Mouse (Mus musculus): ENCODE data around the gene Kcne1. TPM values are rescaled to one million over a fixed set of nuclear protein-coding genes. Genes with fewer than 3 reads are reported as not detected.

Gene Kcne1
- not detected in 2 replicates for polyA plus RNA-seq (2016; fragmentation: Nextera tagmentation; extraction: Ambion mirVana)

GRCm38 (mm10) chr16:92359229-92359628 lies at the start of gene Kcne1:
Gene Kcne1 (minus strand): TSS chr16:92359468.
- H3K27ac ChIP-seq (replicated peaks), result no peak within 1 kb of the TSS
- ATAC-seq (ENCODE audit: low FRiP score, low read depth), result no peak

GRCm38 (mm10) chr16:92407883-92408282 lies 48.6 kb upstream of the Kcne1 start:
- H3K9me3 ChIP-seq, result no peaks in the 10 kb centered on the region
- H3K4me3 ChIP-seq, result no peak overlapping the region
- 90% methylated on average over 2 of the region's 2 CpGs for WGBS
- no peak overlapping the region for H3K4me2 ChIP-seq (replicated peaks)
- no peaks in the 10 kb centered on the region for H3K36me3 ChIP-seq
- H3K27me3 ChIP-seq, result no peaks in the 10 kb centered on the region
- no peak for ATAC-seq (ENCODE audit: low FRiP score, low read depth)
- peaks cover 18% of the 10 kb centered on the region for H3K4me1 ChIP-seq
- no peak overlapping the region for H3K27ac ChIP-seq (replicated peaks)
- H3K9ac ChIP-seq (replicated peaks), result no peak overlapping the region

More at GRCm38 (mm10) chr16:92359229-92359628, at the start of gene Kcne1:
- H3K27me3 ChIP-seq, result peaks cover 17% of the 10 kb centered on the region
- no peaks in the 10 kb centered on the region for H3K36me3 ChIP-seq
- H3K4me1 ChIP-seq, result peaks cover 15% of the 10 kb centered on the region
- no peak within 1 kb of the TSS for H3K4me2 ChIP-seq (replicated peaks)
- H3K4me3 ChIP-seq, result no peak within 1 kb of the TSS
- 60% methylated on average over 9 of the region's 9 CpGs for WGBS
- no peaks in the 10 kb centered on the region for H3K9me3 ChIP-seq
- no peak within 1 kb of the TSS for H3K9ac ChIP-seq (replicated peaks)

- peaks cover 11% of the 10 kb centered on the region for H3K27me3 ChIP-seq
- H3K9ac ChIP-seq (replicated peaks), result no peak overlapping the region
- no peak overlapping the region for H3K27ac ChIP-seq (replicated peaks)
- no peak overlapping the region for H3K4me3 ChIP-seq
- no peak overlapping the region for H3K4me2 ChIP-seq (replicated peaks)
- ATAC-seq (ENCODE audit: low FRiP score, low read depth), result no peak
- H3K9me3 ChIP-seq, result no peaks in the 10 kb centered on the region
- no peaks in the 10 kb centered on the region for H3K36me3 ChIP-seq
- WGBS, result 99% methylated on average over 2 of the region's 2 CpGs
- peaks cover 28% of the 10 kb centered on the region for H3K4me1 ChIP-seq
These were observed 44.9 kb upstream of the Kcne1 start for GRCm38 (mm10) chr16:92404141-92404540.

- no peak overlapping the region for H3K9ac ChIP-seq (replicated peaks)
- H3K4me1 ChIP-seq, result peaks cover 39% of the 10 kb centered on the region
- WGBS, result 82% methylated on average over 10 of the region's 10 CpGs
- no peak for ATAC-seq (ENCODE audit: low FRiP score, low read depth)
- H3K27me3 ChIP-seq, result peaks cover 11% of the 10 kb centered on the region
- no peaks in the 10 kb centered on the region for H3K9me3 ChIP-seq
- H3K36me3 ChIP-seq, result no peaks in the 10 kb centered on the region
- H3K4me3 ChIP-seq, result no peak overlapping the region
- H3K4me2 ChIP-seq (replicated peaks), result no peak overlapping the region
- H3K27ac ChIP-seq (replicated peaks), result no peak overlapping the region
These were observed 43.8 kb upstream of the Kcne1 start for GRCm38 (mm10) chr16:92403069-92403468.

- Histone ChIP-seq H3K9me3 (no peaks in the 10 kb centered on the region), H3K4me3 (no peak overlapping the region), H3K4me2 (replicated peaks) (no peak overlapping the region), H3K27me3 (peaks cover 13% of the 10 kb centered on the region), H3K4me1 (peaks cover 39% of the 10 kb centered on the region), H3K9ac (replicated peaks) (no peak overlapping the region), H3K36me3 (no peaks in the 10 kb centered on the region), H3K27ac (replicated peaks) (no peak overlapping the region)
- no peak for ATAC-seq (ENCODE audit: low FRiP score, low read depth)
- WGBS, result 40% methylated on average over 8 of the region's 8 CpGs
These were observed 42.9 kb upstream of the Kcne1 start for GRCm38 (mm10) chr16:92402216-92402615.

- ATAC-seq (ENCODE audit: low FRiP score, low read depth), result no peak
- Histone ChIP-seq H3K36me3 (peaks cover 8% of the 10 kb centered on the region; the same call in 1 of the 2 replicates), H3K4me3 (no peak overlapping the region), H3K27ac (replicated peaks) (0 out of 2 replicates have a peak overlapping the region, but pooled peaks have one; percentile 12), H3K27me3 (peaks cover 19% of the 10 kb centered on the region), H3K9me3 (no peaks in the 10 kb centered on the region), H3K4me1 (peaks cover 39% of the 10 kb centered on the region), H3K9ac (replicated peaks) (no peak overlapping the region), H3K4me2 (replicated peaks) (no peak overlapping the region)
- 53% methylated on average over 10 of the region's 10 CpGs for WGBS
These were observed 41.9 kb upstream of the Kcne1 start for GRCm38 (mm10) chr16:92401206-92401605.

GRCm38 (mm10) chr16:92399490-92400458 lies 40.5 kb upstream of the Kcne1 start:
- WGBS, result under 1% methylated on average over 37 of the region's 37 CpGs
- peak; percentile 90 for ATAC-seq (ENCODE audit: low FRiP score, low read depth)
- peak overlapping the region; percentile 47 for H3K9ac ChIP-seq (replicated peaks)
- H3K4me1 ChIP-seq, result peaks cover 39% of the 10 kb centered on the region
- peak overlapping the region; percentile 67 for H3K27ac ChIP-seq (replicated peaks)
- H3K36me3 ChIP-seq, result peaks cover 21% of the 10 kb centered on the region; the same call in 1 of the 2 replicates
- H3K27me3 ChIP-seq, result peaks cover 19% of the 10 kb centered on the region
- peak overlapping the region; percentile 37 for H3K4me3 ChIP-seq
- H3K4me2 ChIP-seq (replicated peaks), result peak overlapping the region; percentile 65
- no peaks in the 10 kb centered on the region for H3K9me3 ChIP-seq

DNA sequence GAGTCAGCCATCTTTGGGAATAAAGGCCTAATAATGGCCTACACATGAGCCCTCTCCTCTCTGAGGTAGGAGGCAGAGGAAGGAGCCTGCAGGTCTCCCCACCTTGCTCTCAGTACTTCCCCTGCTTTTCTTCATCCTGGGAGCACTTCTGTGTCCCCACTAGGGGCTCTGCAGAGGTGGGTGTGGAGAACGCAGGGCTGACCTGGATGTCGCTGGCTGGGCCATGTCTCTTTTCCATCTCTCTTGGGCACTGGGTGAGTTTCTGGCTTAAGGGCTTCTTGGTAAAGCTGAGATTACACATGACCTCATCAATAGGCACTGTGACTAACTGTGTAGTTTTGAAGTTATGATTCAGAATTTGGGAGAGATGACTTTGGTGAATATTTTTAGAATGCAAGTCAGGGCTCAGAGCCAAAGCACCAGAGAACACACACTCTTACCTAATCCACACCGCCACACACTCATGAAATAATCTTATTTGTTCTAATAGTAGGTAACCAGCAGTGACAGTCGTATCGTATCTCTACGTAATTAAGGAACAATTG lies 39.4 kb upstream of the Kcne1 start:
- no peak overlapping the region for H3K4me3 ChIP-seq
- H3K36me3 ChIP-seq, result peaks cover 26% of the 10 kb centered on the region
- H3K4me2 ChIP-seq (replicated peaks), result peak overlapping the region; percentile 65
- no peak overlapping the region; the same call in 1 of the 2 replicates for H3K9ac ChIP-seq (replicated peaks)
- no peak overlapping the region for H3K27ac ChIP-seq (replicated peaks)
- peaks cover 39% of the 10 kb centered on the region for H3K4me1 ChIP-seq
- WGBS, result 53% methylated on average over 6 of the region's 6 CpGs
- peaks cover 19% of the 10 kb centered on the region for H3K27me3 ChIP-seq
- no peak for ATAC-seq (ENCODE audit: low FRiP score, low read depth)
- H3K9me3 ChIP-seq, result no peaks in the 10 kb centered on the region

GRCm38 (mm10) chr16:92397745-92398573 lies 38.7 kb upstream of the Kcne1 start:
- H3K4me2 ChIP-seq (replicated peaks), result no peak overlapping the region
- no peak overlapping the region for H3K9ac ChIP-seq (replicated peaks)
- WGBS, result 51% methylated on average over 10 of the region's 10 CpGs
- no peak overlapping the region for H3K4me3 ChIP-seq
- H3K4me1 ChIP-seq, result peaks cover 39% of the 10 kb centered on the region
- H3K27ac ChIP-seq (replicated peaks), result no peak overlapping the region
- H3K9me3 ChIP-seq, result no peaks in the 10 kb centered on the region
- ATAC-seq (ENCODE audit: low FRiP score, low read depth), result no peak
- peaks cover 33% of the 10 kb centered on the region for H3K36me3 ChIP-seq
- peaks cover 19% of the 10 kb centered on the region for H3K27me3 ChIP-seq

- no peak for ATAC-seq (ENCODE audit: low FRiP score, low read depth)
- peaks cover 48% of the 10 kb centered on the region for H3K36me3 ChIP-seq
- no peaks in the 10 kb centered on the region for H3K9me3 ChIP-seq
- WGBS, result 96% methylated on average over 3 of the region's 3 CpGs
- no peak overlapping the region for H3K4me3 ChIP-seq
- peaks cover 7% of the 10 kb centered on the region; the same call in 1 of the 2 replicates for H3K4me1 ChIP-seq
- H3K4me2 ChIP-seq (replicated peaks), result no peak overlapping the region
- no peak overlapping the region for H3K27ac ChIP-seq (replicated peaks)
- H3K9ac ChIP-seq (replicated peaks), result no peak overlapping the region
- H3K27me3 ChIP-seq, result peaks cover 8% of the 10 kb centered on the region
These were observed 34.5 kb upstream of the Kcne1 start for GRCm38 (mm10) chr16:92393732-92394131.

- peak overlapping the region; percentile 54 for H3K27ac ChIP-seq (replicated peaks)
- H3K9me3 ChIP-seq, result no peaks in the 10 kb centered on the region
- 0 out of 2 replicates have a peak, but pooled peaks have one; percentile 8 for ATAC-seq (ENCODE audit: low FRiP score, low read depth)
- H3K4me3 ChIP-seq, result no peak overlapping the region
- no peak overlapping the region for H3K4me2 ChIP-seq (replicated peaks)
- 20% methylated on average over 10 of the region's 10 CpGs for WGBS
- H3K36me3 ChIP-seq, result peaks cover 12% of the 10 kb centered on the region; the same call in 1 of the 2 replicates
- H3K9ac ChIP-seq (replicated peaks), result no peak overlapping the region
- H3K4me1 ChIP-seq, result peaks cover 14% of the 10 kb centered on the region
- H3K27me3 ChIP-seq, result no peaks in the 10 kb centered on the region
These were observed 28.4 kb upstream of the Kcne1 start for GRCm38 (mm10) chr16:92387692-92388091.
